In genomic region chr10:128613154-128613440, GRCm38 (mm10) we compare ENCODE assay signal across 10 mouse cellular contexts. TPM values are rescaled to one million over a fixed set of nuclear protein-coding genes. Genes with fewer than 3 reads are reported as not detected.
DNase-seq lines count a peak whose midpoint lies in the region; ATAC-seq and TF ChIP-seq lines count a peak whose summit lies in the region.
"Had no signal": no experiment of that assay in that cellular context is flagged by ENCODE, and none has a peak within 500 bp of the region (broad histone marks: within the 10 kb centered on the region; RNA-seq: fewer than 3 reads in every experiment).

No protein-coding gene starts in this region.

- TF ChIP-seq CTCF in stomach, postnatal 0 days (IDR thresholded peaks at IDR 0.05; ENCODE audit: low read depth), result no peak

- no peak for ATAC-seq in heart, embryonic 11.5 days (replicated peaks; ENCODE audit: insufficient number of reproducible peaks, low FRiP score, low TSS enrichment)
- 0 out of 2 replicates have a peak, but pooled peaks have one; percentile 16 for ATAC-seq in midbrain, embryonic 12.5 days (ENCODE audit: low FRiP score, low read depth)
- ATAC-seq in midbrain, embryonic 15.5 days (replicated peaks), result no peak
- peak; percentile 42 for ATAC-seq in liver, embryonic 12.5 days
- no peak for ATAC-seq in stomach, postnatal 0 days (ENCODE audit: low FRiP score, low TSS enrichment)

- H3K27ac ChIP-seq in heart, embryonic 11.5 days (ENCODE audit: low read depth, low read length), result no peak overlapping the region
- no peak overlapping the region for H3K27ac ChIP-seq in midbrain, embryonic 12.5 days (replicated peaks)
- H3K27ac ChIP-seq in midbrain, embryonic 15.5 days, result no peak overlapping the region
- H3K27ac ChIP-seq in liver, embryonic 12.5 days, result no peak overlapping the region
- H3K27ac ChIP-seq in stomach, postnatal 0 days (replicated peaks), result no peak overlapping the region
- H3K27ac ChIP-seq: heart, embryonic 10.5 days; kidney, postnatal 0 days had no signal

- no peaks in the 10 kb centered on the region for H3K4me1 ChIP-seq in heart, embryonic 11.5 days (ENCODE audit: control insufficient read depth, insufficient read depth, low read length)
- H3K4me1 ChIP-seq in midbrain, embryonic 12.5 days, result no peaks in the 10 kb centered on the region
- no peaks in the 10 kb centered on the region for H3K4me1 ChIP-seq in midbrain, embryonic 15.5 days
- H3K4me1 ChIP-seq in liver, embryonic 12.5 days, result peaks cover 10% of the 10 kb centered on the region
- H3K4me1 ChIP-seq in stomach, postnatal 0 days (replicated peaks; ENCODE audit: control insufficient read depth, insufficient read depth), result no peaks in the 10 kb centered on the region

- no peak overlapping the region for H3K9ac ChIP-seq in heart, embryonic 11.5 days (ENCODE audit: low read depth, low read length)
- no peak overlapping the region for H3K9ac ChIP-seq in midbrain, embryonic 12.5 days (replicated peaks)
- H3K9ac ChIP-seq in midbrain, embryonic 15.5 days, result no peak overlapping the region
- H3K9ac ChIP-seq in liver, embryonic 12.5 days, result no peak overlapping the region
- 0 out of 2 replicates have a peak overlapping the region, but pooled peaks have one; percentile 8 for H3K9ac ChIP-seq in stomach, postnatal 0 days (ENCODE audit: low read length)

- WGBS in heart, embryonic 11.5 days (ENCODE audit: insufficient replicate concordance), result 39% methylated on average over 6 of the region's 6 CpGs
- 41% methylated on average over 6 of the region's 6 CpGs for WGBS in midbrain, embryonic 12.5 days
- WGBS in midbrain, embryonic 15.5 days, result 46% methylated on average over 6 of the region's 6 CpGs
- 30% methylated on average over 6 of the region's 6 CpGs for WGBS in liver, embryonic 12.5 days (ENCODE audit: insufficient replicate concordance)
- 41% methylated on average over 6 of the region's 6 CpGs for WGBS in stomach, postnatal 0 days

- H3K36me3 ChIP-seq in heart, embryonic 11.5 days (ENCODE audit: control insufficient read depth, insufficient read depth, low read length), result no peaks in the 10 kb centered on the region
- no peaks in the 10 kb centered on the region for H3K36me3 ChIP-seq in midbrain, embryonic 12.5 days
- no peaks in the 10 kb centered on the region for H3K36me3 ChIP-seq in midbrain, embryonic 15.5 days (replicated peaks)
- H3K36me3 ChIP-seq in liver, embryonic 12.5 days, result no peaks in the 10 kb centered on the region
- H3K36me3 ChIP-seq in stomach, postnatal 0 days (ENCODE audit: control insufficient read depth, insufficient read depth, low read length), result no peaks in the 10 kb centered on the region
- H3K36me3 ChIP-seq: heart, embryonic 10.5 days had no signal

- DNase-seq in heart, adult 9 months (ENCODE audit: low spot score in 2 of 2), result no peak
- no peak for DNase-seq in stomach, postnatal 0 days (ENCODE audit: low spot score)
- no peak for DNase-seq in embryo, embryonic 9.5 days (ENCODE audit: extremely low spot score)
- DNase-seq in embryo, embryonic 10 days (ENCODE audit: low spot score), result no peak

- H3K4me2 ChIP-seq in heart, embryonic 11.5 days, result 0 out of 2 replicates have a peak overlapping the region, but pooled peaks have one; percentile 1
- no peak overlapping the region for H3K4me2 ChIP-seq in midbrain, embryonic 12.5 days (replicated peaks)
- no peak overlapping the region for H3K4me2 ChIP-seq in midbrain, embryonic 15.5 days
- peak overlapping the region; percentile 49 for H3K4me2 ChIP-seq in liver, embryonic 12.5 days
- H3K4me2 ChIP-seq in stomach, postnatal 0 days (replicated peaks; ENCODE audit: low read depth), result no peak overlapping the region

- no peaks in the 10 kb centered on the region for H3K9me3 ChIP-seq in heart, embryonic 11.5 days (replicated peaks; ENCODE audit: control insufficient read depth, low read length)
- no peaks in the 10 kb centered on the region for H3K9me3 ChIP-seq in midbrain, embryonic 12.5 days
- H3K9me3 ChIP-seq in midbrain, embryonic 15.5 days, result no peaks in the 10 kb centered on the region
- H3K9me3 ChIP-seq in liver, embryonic 12.5 days (replicated peaks), result no peaks in the 10 kb centered on the region
- H3K9me3 ChIP-seq in stomach, postnatal 0 days (ENCODE audit: control insufficient read depth, low read length), result no peaks in the 10 kb centered on the region
- H3K9me3 ChIP-seq: heart, embryonic 10.5 days had no signal

- H3K27me3 ChIP-seq in heart, embryonic 11.5 days (ENCODE audit: control insufficient read depth, insufficient read depth, low read length), result no peaks in the 10 kb centered on the region
- H3K27me3 ChIP-seq in midbrain, embryonic 12.5 days, result no peaks in the 10 kb centered on the region
- H3K27me3 ChIP-seq in midbrain, embryonic 15.5 days (replicated peaks), result 0 out of 2 replicates have a peak, but pooled peaks cover 4% of the 10 kb centered on the region
- H3K27me3 ChIP-seq in liver, embryonic 12.5 days (replicated peaks), result peaks cover 4% of the 10 kb centered on the region; the same call in 1 of the 2 replicates
- no peaks in the 10 kb centered on the region for H3K27me3 ChIP-seq in stomach, postnatal 0 days (ENCODE audit: control insufficient read depth, insufficient read depth, low read length)

- H3K4me3 ChIP-seq in heart, embryonic 11.5 days (ENCODE audit: low read depth, low read length), result no peak overlapping the region
- no peak overlapping the region for H3K4me3 ChIP-seq in midbrain, embryonic 12.5 days
- no peak overlapping the region for H3K4me3 ChIP-seq in midbrain, embryonic 15.5 days
- H3K4me3 ChIP-seq in liver, embryonic 12.5 days, result no peak overlapping the region
- no peak overlapping the region for H3K4me3 ChIP-seq in stomach, postnatal 0 days (ENCODE audit: low read depth, low read length)

- TF ChIP-seq EP300 in stomach, postnatal 0 days (optimal IDR thresholded peaks at IDR 0.05), result no peak

RNA-seq across cellular contexts. Expression of gene Rps26, which starts 13.4 kb away (rescaled TPM):
- 551 and 604 TPM in 2 replicates for polyA plus RNA-seq in heart, embryonic 11.5 days (2014; fragmentation: Nextera tagmentation; extraction: Ambion mirVana)
- polyA plus RNA-seq in midbrain, embryonic 12.5 days (2016; fragmentation: Nextera tagmentation; extraction: Ambion mirVana), result 444 and 507 TPM in 2 replicates
- polyA plus RNA-seq in midbrain, embryonic 15.5 days (2015; fragmentation: Nextera tagmentation; extraction: Ambion mirVana), result 322 and 332 TPM in 2 replicates
- polyA plus RNA-seq in liver, embryonic 12.5 days (2016; fragmentation: Nextera tagmentation; extraction: Ambion mirVana), result 555 and 561 TPM in 2 replicates
- polyA plus RNA-seq in stomach, postnatal 0 days (2015; fragmentation: Nextera tagmentation; extraction: Ambion mirVana), result 781 and 811 TPM in 2 replicates

RNA-seq across cellular contexts. Expression of gene Erbb3, which starts 23.6 kb away (rescaled TPM):
- polyA plus RNA-seq in heart, embryonic 11.5 days (2014; fragmentation: Nextera tagmentation; extraction: Ambion mirVana), result 5.8 and 9.1 TPM in 2 replicates
- 0.76 and 0.94 TPM in 2 replicates for polyA plus RNA-seq in midbrain, embryonic 12.5 days (2016; fragmentation: Nextera tagmentation; extraction: Ambion mirVana)
- polyA plus RNA-seq in midbrain, embryonic 15.5 days (2015; fragmentation: Nextera tagmentation; extraction: Ambion mirVana), result 0.42 and 0.56 TPM in 2 replicates
- 1.8 TPM in 2 replicates for polyA plus RNA-seq in liver, embryonic 12.5 days (2016; fragmentation: Nextera tagmentation; extraction: Ambion mirVana)
- 18.6 and 18.9 TPM in 2 replicates for polyA plus RNA-seq in stomach, postnatal 0 days (2015; fragmentation: Nextera tagmentation; extraction: Ambion mirVana)

RNA-seq across cellular contexts. Expression of gene Ikzf4, which starts 32.7 kb away (rescaled TPM):
- 1.9 and 2.3 TPM in 2 replicates for polyA plus RNA-seq in heart, embryonic 11.5 days (2014; fragmentation: Nextera tagmentation; extraction: Ambion mirVana)
- polyA plus RNA-seq in midbrain, embryonic 12.5 days (2016; fragmentation: Nextera tagmentation; extraction: Ambion mirVana), result 8.3 and 10.4 TPM in 2 replicates
- 23.0 and 23.1 TPM in 2 replicates for polyA plus RNA-seq in midbrain, embryonic 15.5 days (2015; fragmentation: Nextera tagmentation; extraction: Ambion mirVana)
- polyA plus RNA-seq in liver, embryonic 12.5 days (2016; fragmentation: Nextera tagmentation; extraction: Ambion mirVana), result 0.41 and 0.42 TPM in 2 replicates
- polyA plus RNA-seq in stomach, postnatal 0 days (2015; fragmentation: Nextera tagmentation; extraction: Ambion mirVana), result 1.6 and 1.7 TPM in 2 replicates

RNA-seq across cellular contexts. Expression of gene Pa2g4, which starts 47.3 kb away (rescaled TPM):
- 162 and 163 TPM in 2 replicates for polyA plus RNA-seq in heart, embryonic 11.5 days (2014; fragmentation: Nextera tagmentation; extraction: Ambion mirVana)
- 164 and 170 TPM in 2 replicates for polyA plus RNA-seq in midbrain, embryonic 12.5 days (2016; fragmentation: Nextera tagmentation; extraction: Ambion mirVana)
- polyA plus RNA-seq in midbrain, embryonic 15.5 days (2015; fragmentation: Nextera tagmentation; extraction: Ambion mirVana), result 125 and 128 TPM in 2 replicates
- 233 and 242 TPM in 2 replicates for polyA plus RNA-seq in liver, embryonic 12.5 days (2016; fragmentation: Nextera tagmentation; extraction: Ambion mirVana)
- 131 and 135 TPM in 2 replicates for polyA plus RNA-seq in stomach, postnatal 0 days (2015; fragmentation: Nextera tagmentation; extraction: Ambion mirVana)

Comparison
In these comparisons a context has a peak if more than half of its experiments do, and no peak if none do; other contexts are left out.
1. ATAC-seq: peak in midbrain, embryonic 12.5 days (single experiment) and liver, embryonic 12.5 days (single experiment); none in heart, embryonic 11.5 days (single experiment), midbrain, embryonic 15.5 days (single experiment) and stomach, postnatal 0 days (single experiment).
2. H3K4me2 ChIP-seq: peak in heart, embryonic 11.5 days (single experiment) and liver, embryonic 12.5 days (single experiment); none in midbrain, embryonic 12.5 days (single experiment), midbrain, embryonic 15.5 days (single experiment) and stomach, postnatal 0 days (single experiment).